Mouse (Mus musculus) lung, postnatal 25 days (tissue): ENCODE data around the gene Apbb2.

Experiments used
- DNase-seq: peaks from one replicate; pipeline ENCODE4 v3.0.0; 2022; ENCODE audit warnings: low spot score

Gene Apbb2

GRCm38 (mm10) chr5:66602287-66602820, 16.2 kb downstream of the Apbb2 start:
- DNase-seq = no peak

- DNase-seq = no peak
Measured at GRCm38 (mm10) chr5:66600415-66600814, 18.2 kb downstream of the Apbb2 start.

- peak; percentile 46 for DNase-seq
Measured at GRCm38 (mm10) chr5:66599888-66600287, 18.7 kb downstream of the Apbb2 start.

GRCm38 (mm10) chr5:66596296-66596695, 22.3 kb downstream of the Apbb2 start:
- no peak for DNase-seq

- DNase-seq = no peak
Measured at GRCm38 (mm10) chr5:66594881-66595280, 23.7 kb downstream of the Apbb2 start.

GRCm38 (mm10) chr5:66586236-66586745, 32.3 kb downstream of the Apbb2 start:
- DNase-seq = no peak

- DNase-seq = no peak
Measured at GRCm38 (mm10) chr5:66583019-66583406, 35.6 kb downstream of the Apbb2 start.

- DNase-seq = no peak
Measured at GRCm38 (mm10) chr5:66582281-66583018, 36.1 kb downstream of the Apbb2 start.

- no peak for DNase-seq
Measured at GRCm38 (mm10) chr5:66579066-66579465, 39.5 kb downstream of the Apbb2 start.

- no peak for DNase-seq
Measured at GRCm38 (mm10) chr5:66576299-66576698, 42.3 kb downstream of the Apbb2 start.

GRCm38 (mm10) chr5:66575148-66575547, 43.4 kb downstream of the Apbb2 start:
- no peak for DNase-seq

GRCm38 (mm10) chr5:66573266-66573665, 45.3 kb downstream of the Apbb2 start:
- no peak for DNase-seq

- peak; percentile 74 for DNase-seq
Measured at GRCm38 (mm10) chr5:66572086-66572855, 46.3 kb downstream of the Apbb2 start.

- no peak for DNase-seq
Measured at GRCm38 (mm10) chr5:66570709-66571108, 47.9 kb downstream of the Apbb2 start.

GRCm38 (mm10) chr5:66569141-66569801, 49.3 kb downstream of the Apbb2 start:
- no peak for DNase-seq

- DNase-seq = no peak
Measured at GRCm38 (mm10) chr5:66568002-66568401, 50.6 kb downstream of the Apbb2 start.

- no peak for DNase-seq
Measured at GRCm38 (mm10) chr5:66567424-66567823, 51.2 kb downstream of the Apbb2 start.

- peak; percentile 68 for DNase-seq
Measured at GRCm38 (mm10) chr5:66559591-66560175, 58.9 kb downstream of the Apbb2 start.

- DNase-seq = no peak
Measured at GRCm38 (mm10) chr5:66558094-66558493, 60.5 kb downstream of the Apbb2 start.

- DNase-seq = peak; percentile 24
Measured at GRCm38 (mm10) chr5:66553933-66554332, 64.7 kb downstream of the Apbb2 start.

- no peak for DNase-seq
Measured at GRCm38 (mm10) chr5:66552246-66552645, 66.3 kb downstream of the Apbb2 start.

GRCm38 (mm10) chr5:66550292-66550691, 68.3 kb downstream of the Apbb2 start:
- DNase-seq = no peak
